Mouse (Mus musculus) thymus, postnatal 14 days (tissue): Measurements from ENCODE around the gene Rtf2.
A peak's percentile ranks its signal among the peaks of the same experiment; 100 is the strongest.

Source experiments
- DNase-seq: peaks from one replicate; pipeline ENCODE4 v3.0.0; 2021

Gene Rtf2

DNA sequence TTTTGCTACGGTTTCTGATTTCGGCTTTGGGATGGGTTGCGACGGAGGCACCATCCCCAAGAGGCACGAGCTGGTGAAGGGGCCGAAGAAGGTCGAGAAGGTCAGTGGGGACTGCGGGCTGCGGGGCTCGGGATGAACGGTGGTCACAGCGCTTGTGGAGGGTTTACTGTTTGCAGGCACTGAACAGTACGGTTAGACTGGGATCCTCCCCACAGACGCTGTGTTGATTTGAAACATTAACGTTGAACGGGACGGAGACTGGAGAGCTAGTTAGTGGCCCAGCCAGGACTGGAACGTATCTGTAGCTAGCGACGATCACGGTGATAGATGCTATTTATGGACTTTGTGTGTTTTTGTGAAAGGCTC lies 267 bp downstream of the Rtf2 start:
- no peak for DNase-seq

DNA sequence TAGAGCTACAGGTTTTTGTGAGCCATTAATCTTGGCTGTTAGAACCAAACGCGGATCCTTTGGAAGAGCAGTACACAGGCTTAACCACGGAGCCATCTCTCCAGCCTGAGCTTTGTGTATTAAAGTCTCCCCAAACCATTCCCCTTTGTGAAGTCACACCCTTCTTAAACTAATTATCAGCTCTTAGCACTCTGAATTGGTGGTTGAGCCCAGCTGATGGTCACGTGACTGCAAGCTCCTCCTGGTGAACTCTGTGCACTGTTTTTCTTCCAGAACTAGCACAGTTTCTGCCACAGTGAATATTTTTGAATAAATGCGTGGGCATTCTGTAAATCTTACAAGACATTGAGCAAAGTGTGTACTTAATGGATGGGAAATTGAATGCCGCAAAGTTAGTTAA lies 820 bp downstream of the Rtf2 start:
- no peak for DNase-seq

DNA sequence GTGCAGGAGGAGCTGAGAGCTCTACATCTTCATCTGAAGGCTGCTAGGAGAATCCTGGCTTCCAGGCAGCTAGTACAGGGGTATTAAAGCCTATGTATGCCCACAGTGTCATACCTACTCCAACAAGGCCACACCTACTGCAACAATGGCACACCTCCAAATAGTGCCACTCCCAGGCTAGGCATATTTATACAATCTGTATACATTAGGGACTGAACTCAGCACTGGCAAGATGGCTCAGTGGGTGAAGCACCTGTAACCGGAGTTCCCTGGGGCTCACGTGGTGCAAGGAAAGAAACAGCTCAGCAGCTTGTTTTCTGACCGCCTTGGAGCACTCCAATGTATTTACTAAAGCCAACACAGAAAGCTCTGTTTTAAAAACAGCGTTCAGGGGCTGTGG lies 5.3 kb downstream of the Rtf2 start:
- DNase-seq, result no peak

DNA sequence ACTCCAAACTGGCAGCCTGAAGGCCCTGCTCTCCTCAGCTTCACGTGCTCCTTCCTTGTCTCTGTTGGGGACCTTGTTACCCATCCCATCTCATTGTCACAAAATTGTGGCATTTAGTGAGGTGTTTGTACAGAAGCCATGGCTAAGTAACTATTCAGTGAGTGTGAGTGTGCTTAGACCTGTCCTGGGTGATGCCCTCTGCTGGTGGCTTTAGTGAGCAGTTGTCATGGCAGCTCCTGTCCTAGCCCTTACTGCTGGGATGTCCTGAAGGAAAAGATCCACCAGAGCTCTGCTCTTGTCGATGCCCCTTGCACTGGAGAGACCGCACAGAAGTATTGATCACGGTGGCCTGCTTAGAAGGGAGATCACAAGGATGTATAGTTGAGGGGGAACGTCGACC lies 7.0 kb downstream of the Rtf2 start:
- DNase-seq, result peak; percentile 66

DNA sequence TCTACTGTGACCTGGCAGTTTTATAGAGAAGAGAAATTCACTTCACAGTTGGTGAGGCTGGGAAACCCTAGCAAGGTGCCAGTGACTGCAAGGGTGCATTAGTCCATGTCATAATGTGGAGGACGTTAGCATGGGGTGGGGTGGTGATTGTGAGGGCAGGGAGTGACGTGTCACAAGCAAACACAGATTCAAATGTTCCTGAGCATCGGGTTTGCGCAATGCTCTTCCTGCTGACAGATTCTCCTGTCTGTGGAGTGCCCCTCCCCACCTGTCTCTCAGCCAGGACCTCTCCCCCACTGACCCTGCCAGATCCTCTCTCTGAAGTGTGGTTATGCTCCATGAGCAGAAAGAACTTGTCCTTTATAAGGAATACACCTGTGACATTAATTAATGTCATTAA lies 8.0 kb downstream of the Rtf2 start:
- no peak for DNase-seq

DNA sequence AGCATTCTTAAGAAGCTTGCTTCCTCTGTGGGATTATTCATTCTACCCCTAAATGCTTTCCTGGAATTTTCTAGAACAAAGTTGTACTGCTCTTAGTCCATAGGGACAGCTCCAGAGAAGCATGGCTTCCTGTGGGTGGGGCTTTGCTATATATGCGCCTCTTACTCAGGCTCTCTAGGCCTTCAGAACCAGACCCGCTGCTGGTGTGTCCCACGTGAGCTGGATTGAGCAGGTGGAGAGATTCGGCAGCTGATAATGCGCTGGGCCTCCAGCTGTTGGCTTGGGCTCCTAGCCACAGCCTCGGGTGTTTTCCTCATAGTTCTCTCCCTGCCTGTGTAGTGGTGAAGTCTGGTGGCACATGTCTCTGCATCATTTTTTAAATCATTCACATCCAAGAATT lies 10.3 kb downstream of the Rtf2 start:
- DNase-seq, result peak; percentile 51

DNA sequence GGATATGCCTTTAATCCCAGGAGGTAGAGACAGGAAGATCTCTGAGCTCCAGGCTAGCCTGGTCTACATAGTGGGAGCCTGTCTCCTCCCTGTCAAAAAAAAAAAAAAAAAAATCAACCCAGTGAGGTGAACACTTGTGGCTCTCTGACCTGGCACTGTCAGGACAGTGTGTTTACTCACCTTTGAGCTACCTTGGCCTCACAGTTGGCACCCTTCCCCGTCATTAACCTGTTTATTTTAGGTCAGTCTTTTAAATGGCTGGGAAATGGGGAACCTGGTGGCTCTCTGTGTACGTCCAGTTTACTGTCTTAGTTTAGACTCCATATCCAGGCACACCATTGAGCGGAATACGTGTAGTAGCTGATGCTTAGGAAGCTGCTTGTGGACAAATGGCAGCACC lies 11.7 kb downstream of the Rtf2 start:
- no peak for DNase-seq

DNA sequence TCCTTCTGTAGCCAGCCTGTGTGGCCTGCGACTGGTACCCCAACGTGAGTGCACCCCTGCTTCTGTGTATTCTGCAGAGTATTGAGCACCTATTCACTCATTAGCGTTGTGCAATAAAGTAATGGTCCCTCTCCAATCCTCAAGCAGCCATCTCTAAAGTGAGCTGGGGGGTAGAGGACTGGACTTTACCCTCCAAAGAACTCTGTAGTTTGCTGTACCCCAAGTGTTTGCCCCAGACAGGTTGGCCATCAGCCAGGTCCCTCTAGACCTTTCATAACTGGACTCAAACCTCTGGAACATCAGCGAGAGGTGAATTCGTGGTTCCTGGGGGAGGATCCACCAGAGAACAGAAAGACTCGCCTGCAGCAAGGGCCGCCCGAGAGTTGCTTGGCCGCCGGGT lies 12.1 kb downstream of the Rtf2 start:
- DNase-seq, result no peak

DNA sequence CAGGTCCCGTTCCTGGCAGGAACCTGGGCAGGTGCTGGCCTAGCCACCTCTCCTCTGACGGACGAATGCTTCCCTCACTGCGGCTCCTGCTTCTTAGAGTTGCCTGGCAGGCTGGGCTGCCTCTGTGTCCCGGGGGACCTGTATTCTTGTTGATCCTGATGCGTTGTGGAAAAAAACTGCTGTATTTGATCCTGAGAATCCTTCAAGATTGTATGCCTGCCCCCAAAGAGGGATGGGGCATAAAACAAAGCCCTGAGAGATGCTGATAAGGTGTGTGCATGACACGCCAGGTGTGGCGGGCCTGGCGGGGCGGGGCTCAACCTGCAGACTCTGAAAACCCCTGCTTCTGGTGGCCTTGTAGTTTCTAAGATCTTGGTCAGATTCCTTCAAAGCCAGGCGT lies 18.1 kb downstream of the Rtf2 start, which contains the start of gene Gcnt7:
Gene Gcnt7, minus strand, starts transcription at position 101 of the 400 bp plus-strand sequence.
- DNase-seq, result no peak

DNA sequence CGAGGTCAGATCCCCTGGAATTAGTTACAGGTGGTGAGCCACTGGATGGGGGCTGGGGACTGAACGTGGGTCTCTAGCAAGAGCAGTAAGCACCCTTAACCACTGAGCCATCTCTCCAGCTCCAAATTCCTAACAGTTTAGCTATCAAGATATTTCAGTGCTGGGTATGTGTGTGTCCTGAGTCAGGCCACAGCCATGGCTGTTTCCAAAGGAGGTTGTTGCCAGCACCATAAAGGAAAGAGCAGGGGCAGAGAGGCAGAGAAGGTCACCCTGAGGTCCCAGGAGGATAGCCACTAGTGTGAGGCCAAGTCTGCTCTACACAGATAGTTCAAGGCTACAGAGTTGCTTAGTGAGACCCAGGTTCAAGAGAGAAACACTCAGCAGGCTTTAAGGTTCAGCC lies 20.3 kb downstream of the Rtf2 start:
- no peak for DNase-seq

DNA sequence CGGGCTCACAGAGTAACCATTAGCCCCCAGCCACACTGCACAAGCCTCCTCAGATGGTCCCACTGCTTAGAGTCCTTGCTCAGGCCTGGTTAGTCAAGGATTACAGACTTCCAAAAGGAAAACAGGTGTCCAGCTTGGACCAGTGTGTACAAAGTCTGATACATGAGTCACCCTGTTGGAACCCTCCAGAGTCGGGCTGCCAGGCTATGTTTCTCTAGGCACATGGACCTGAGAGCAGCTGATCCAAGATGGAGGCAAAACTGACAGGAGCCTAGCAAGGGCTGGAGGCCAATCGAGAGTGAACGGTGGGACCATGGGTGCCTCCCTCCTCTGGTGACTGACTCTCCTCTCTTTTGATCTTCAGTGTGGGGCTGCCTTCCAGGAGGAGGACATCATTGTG lies 22.5 kb downstream of the Rtf2 start:
- DNase-seq, result no peak

DNA sequence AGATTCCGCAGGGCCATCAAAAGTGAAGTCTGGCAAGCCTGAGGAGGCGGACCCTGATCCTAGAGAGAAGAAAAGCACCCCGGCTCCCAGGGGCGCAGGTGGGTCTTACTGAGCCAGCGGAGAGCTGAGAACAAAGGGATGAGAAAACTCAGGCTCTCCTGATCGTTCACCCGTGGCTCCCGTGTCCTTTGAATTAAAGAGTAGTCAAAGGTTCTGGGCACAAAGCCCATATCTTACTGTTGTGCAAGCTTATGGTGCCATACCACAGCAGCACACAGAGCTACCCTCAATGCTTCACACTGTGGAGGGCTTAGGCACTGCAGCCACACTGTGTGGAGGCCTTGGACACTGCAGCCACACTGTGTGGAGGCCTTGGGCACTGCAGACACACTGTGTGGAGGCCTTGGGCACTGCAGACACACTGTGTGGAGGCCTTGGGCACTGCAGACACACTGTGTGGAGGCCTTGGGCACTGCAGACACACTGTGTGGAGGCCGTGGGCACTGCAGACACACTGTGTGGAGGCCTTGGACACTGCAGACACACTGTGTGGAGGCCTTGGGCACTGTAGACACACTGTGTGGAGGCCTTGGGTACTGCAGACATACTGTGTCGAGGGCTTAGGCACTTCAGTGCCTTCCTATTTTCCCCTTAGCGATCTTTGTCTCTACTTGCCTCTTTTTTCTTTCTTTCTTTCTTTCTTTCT lies 26.2 kb downstream of the Rtf2 start:
- no peak for DNase-seq

DNA sequence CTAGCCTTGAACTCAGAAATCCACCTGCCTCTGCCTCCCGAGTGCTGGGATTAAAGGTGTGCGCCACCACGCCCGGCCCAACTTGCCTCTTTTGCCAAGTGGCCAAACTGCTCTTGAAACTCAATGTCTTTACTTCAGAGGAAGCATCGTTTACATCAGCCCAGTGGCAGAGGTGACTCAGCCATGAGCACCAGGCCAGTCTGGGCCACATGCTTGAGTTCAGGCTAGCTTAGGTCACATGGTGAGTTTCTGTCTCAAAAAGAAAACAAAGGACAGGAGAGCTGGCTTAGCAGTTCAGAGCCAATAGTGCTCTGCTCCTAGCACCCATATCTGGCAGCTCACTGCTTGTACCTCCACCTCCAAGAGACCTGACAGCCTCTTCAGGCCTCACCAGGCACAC lies 26.9 kb downstream of the Rtf2 start:
- no peak for DNase-seq

DNA sequence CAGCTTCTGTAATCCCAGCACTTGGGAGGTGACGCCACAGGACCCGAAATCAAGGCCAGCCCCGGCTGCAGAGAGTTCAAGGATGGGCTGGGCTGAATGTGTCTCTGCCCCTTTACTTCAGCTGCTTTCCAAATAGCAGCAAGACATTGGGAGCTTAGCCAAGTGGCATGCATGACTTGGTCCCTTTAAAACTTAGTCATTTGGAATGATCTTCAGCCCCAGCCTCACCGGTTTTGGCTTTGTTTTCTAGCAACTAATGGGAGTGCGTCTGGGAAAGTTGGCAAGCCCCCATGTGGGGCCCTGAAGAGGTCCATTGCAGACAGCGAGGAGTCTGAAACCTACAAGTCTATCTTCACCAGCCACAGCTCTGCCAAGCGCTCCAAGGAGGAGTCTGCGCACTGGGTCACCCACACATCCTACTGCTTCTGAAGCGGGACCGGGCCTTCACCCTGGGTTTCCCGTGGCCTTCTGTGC lies 28.0 kb downstream of the Rtf2 start:
- DNase-seq, result no peak

DNA sequence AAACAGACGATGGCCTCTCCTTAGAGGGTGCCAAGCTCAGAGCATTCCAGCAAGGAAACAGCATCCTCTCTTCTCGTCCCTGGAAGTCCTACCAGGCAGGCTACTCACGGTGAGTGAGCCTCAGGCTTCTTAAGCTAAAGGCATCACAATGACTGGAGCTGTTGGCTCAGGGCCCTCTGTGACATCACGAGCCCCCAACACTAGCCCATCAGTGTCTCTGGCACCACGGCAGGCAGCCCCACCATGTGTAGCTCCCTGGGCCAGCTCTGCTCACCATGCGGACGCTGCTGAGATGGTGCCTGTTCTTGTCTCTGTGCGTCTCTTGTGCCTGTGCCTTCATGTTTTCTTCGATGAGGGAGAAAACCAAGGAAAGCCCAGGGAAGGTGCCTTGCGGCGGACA lies 32.0 kb downstream of the Rtf2 start, which contains the start of gene Fam209:
Gene Fam209, plus strand, starts transcription at position 203 of the 400 bp plus-strand sequence.
- no peak for DNase-seq

DNA sequence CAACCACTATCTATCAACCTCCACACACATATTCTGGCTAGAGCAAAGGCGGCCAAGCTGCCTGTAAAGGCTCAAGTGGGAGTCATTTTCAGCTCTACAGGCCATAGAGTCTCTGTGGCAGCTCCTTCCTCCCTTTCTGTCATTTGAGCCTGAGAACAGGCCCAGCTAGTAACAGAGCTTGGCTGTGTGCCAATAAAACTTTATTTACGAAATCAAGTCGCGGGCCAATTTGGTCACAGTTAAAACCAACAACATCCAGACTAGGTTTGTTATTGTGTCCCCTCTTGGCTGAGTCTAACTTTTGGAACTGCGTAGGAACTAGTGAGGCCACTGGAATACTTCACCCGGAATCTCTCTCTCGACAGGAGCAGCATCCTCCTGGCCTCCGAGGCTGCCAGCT lies 33.2 kb downstream of the Rtf2 start:
- no peak for DNase-seq

DNA sequence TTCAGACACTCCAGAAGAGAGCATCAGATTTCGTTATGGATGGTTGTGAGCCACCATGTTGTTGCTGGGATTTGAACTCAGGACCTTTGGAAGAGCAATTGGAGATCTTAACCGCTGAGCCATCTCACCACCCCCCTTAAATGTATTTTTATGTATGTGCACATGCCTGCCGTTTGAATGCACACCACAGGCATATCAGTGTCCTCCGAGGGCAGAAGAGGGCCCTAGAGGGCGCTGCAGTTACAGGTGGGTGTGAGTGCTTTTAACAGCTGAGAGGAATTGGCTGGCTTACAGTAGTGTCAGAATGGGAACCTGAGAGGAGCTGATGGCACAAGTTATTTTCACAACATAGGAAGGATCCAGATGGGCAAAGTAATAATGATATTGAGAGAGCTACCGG lies 34.6 kb downstream of the Rtf2 start:
- peak; percentile 77 for DNase-seq

DNA sequence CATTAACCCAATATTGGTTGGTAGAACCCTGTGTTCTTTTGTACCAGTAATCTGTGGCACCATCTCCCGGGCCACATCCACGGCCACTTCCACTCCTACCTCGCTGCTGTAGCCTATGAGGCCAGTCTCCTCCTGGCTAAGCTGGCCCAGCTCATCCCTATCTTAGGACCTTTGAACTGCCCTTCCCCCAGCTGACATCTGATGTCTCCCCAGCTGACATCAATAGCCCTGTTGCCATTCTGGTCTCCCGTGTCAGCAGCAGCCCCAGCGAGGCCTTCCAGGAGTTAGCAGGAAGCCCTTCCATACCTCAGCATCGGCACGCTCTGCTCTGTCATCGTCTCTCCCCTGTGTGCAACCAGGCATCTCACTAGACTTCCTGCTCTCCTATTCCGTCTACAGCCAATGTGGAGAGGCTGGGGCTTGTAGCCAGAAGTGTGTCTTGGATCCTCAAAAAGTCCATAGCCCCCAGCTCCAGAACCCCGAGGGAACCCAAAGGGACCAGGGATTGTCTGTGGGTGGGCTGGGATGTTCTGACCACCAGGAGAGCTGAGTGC lies 36.4 kb downstream of the Rtf2 start:
- no peak for DNase-seq

DNA sequence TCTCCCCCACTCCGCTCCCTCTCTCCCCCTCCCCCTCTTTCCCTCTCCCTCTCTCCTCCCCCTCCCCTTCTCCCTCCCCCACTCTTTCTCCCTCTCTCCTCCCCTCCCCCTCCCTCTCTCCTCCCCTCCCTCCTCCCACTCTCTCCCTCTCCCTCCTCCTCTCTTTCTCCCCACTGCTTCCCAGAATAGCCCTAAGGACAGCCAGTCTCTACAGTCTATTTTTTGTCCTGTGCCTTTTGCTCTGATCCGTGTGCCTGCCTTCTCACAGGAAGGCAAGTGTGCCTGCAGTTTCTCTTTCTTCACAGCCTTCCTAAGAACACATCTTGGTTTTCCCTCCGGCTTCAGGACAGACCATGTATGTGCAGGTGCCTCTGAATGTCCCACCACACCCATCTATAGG lies 37.0 kb downstream of the Rtf2 start:
- no peak for DNase-seq

DNA sequence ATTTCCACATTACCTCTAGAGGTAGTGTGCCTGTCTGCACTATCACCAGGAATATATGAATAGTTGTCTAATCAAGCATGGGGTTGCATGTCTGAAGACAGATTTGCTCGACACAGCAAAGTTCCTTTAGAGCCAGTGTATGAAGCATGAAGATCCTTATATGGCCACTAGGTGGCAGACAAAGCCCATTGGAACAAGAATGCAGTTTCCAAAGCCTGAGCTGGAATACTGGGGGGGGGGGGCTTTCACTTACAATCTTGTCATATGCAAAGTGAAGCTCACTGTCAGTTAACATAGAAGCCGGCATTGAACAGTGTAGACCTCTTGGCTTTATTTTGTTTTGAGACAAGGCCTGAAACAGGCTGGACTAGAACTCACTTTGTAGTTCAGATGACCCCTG lies 37.5 kb downstream of the Rtf2 start:
- peak; percentile 57 for DNase-seq

DNA sequence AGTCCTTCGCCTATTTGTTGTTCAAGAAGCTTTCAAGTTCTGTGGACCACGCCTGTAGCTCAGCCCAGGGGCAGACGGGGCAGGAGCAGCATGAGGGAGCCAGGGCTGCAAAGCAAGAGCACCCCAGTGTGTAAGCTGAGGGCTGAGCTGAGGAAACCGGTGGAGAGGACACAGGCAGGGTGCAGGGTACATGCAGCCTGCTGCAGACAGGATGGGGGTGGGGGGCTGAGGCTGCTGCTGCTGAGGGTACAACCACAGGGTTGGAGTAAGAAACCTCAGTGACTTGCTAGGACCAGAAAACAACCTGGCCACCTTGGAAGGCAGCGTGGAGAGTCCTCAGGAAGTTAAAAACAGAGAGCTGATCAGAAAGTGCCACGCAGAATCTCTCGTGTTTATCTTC lies 39.9 kb downstream of the Rtf2 start:
- peak; percentile 52 for DNase-seq

DNA sequence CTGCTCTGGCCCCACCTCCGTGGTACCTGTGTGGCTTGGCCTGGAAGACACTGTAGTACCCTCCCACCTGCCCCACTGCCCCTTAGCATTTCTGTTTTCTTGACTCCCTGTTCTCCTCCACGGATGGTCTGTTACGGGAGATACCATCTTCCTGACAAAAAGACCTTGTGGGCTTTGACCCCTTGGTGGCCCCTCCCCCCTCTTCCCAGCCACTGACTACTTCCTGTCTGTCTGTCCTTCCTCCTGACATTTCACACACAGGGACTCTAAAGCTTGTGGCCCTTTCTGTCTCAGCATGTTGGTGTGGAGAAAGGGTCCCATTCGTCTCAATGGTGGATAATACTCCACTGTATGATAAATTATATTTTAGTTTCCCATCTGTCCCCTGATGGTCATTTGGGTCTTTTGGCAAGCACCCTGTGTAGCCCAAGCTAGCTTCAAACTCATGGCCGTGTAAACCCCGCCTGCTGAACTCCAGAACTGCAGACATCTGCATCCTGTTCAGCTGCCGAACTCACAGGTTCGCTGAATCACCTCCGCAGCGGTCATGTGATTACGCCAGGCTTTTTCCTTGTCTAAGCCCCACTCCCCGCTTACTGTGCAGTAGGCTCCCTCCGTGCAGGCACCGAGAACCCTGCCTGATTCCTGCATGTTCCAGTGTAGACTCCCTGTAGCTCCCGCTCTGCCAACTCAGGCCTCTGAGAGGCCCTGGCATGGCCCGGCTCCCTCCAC lies 41.5 kb downstream of the Rtf2 start:
- peak; percentile 56 for DNase-seq

DNA sequence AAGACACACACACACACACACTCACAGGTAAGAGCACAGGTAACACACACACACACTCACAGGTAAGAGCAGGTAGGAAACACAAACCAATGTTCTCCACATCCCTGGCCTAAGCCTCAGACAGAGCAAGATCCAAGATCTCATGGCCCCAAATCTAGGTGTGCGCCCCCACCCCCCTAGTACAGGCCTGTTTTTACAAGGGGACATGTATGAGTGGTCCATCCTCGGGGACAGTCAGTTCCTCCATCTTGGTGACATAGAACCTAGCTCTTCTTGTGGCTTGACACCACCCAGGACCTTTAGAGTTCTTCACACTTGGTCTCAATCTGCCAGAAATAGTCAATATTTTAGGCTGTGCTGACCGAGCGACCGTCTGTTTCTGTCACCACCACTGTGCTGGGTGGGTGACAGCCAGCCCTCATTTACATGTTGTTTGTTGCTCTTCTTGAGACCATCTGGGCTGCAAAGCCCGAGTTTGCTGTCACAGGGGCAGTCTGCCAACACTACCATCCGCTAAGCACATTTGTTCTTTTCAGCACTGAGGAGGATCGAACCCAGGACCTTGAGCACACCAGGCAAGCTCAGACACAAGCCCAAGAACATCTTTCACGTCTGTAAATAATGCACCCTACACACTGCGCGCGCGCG lies 43.5 kb downstream of the Rtf2 start:
- no peak for DNase-seq
